Mouse (Mus musculus) adrenal gland, postnatal 25 days (tissue): ENCODE results near the gene Hoxd4. TPM values are rescaled to one million over a fixed set of nuclear protein-coding genes. Genes with fewer than 3 reads are reported as not detected.
A peak's percentile ranks its signal among the peaks of the same experiment; 100 is the strongest.

Source experiments
- DNase-seq: peaks from one replicate; pipeline ENCODE4 v3.0.0; 2021; ENCODE audit warnings: mixed read lengths
- total RNA-seq: library from RNA; stranded (reverse); gene quantifications from 2 replicates; pipeline ENCODE4 v1.2.3, GENCODE M21; 2021

Hoxd4 gene
- total RNA-seq, 1 experiment from 2014 or later, result 34.1 TPM

DNA sequence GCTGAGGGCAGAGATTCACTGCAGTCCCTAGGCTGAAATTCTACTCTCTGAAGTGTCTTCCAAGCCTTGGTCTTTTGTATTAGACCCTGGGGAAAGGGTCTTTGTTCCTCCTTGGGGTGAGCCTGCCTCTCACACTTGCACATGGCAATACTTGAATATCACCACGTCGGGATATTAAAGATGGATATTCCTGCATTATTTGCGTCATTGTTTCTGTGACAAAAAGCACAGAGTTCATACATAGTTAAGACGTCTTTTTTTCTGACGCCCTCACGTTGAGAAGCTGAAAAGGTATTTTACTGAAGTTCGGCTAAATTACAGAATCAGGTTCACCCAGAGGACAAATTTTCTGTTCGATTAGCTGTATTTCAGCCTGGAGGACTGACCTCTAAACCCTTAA, 18.6 kb downstream of the Hoxd4 start:
- no peak for DNase-seq

DNA sequence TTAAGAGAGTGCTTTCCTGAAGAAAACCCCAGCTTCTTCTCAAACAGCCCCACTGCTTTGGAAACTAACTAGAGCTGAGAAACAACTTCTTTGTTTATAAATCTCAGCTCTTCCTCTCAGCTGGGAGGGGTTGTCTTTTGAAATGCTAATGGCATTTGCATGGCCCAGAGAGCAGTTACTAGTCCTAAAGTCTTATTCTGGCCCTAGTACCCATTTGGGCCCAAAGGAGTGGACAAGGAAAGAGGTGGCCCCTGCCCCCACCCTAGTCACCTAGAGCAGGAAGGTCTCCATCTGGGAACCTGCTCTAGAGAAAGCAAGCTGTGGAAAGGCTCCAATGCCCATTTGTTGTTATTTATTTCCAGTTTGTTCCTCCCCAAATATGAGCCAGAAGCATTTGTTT, 19.3 kb downstream of the Hoxd4 start:
- no peak for DNase-seq

DNA sequence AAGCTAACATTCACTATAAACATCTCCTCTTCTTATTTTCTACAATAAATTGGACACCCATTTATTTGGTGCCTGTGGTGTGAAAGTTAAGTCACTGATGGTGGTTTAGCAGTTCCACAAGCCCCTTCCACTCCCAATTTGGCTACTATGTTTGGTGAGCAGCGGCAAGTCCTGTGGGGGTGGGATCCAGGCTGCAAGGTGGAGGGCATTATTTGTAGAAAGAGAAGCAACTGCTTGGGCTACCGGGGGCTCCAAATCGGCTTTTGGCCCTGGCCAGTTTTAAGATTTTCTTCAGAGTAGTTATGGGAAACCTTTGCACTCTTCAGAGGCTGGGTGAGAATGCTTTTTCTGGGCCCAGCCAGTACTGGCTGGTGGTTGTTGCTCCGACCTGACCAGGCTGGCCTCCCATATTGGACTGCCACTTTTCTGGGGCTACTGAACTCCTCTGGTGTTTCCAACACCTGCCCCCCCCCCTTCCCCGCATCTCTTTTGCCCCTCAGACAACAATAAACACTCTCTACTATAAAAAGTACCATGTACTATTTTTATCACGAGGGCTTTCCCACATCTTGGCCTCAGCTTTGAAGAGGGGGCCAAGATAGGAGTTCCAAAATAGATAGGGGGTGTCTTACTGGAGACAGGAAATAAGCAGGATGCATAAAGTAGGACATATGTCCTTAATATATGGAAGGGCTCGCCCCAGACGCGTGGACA, 20.2 kb downstream of the Hoxd4 start:
- DNase-seq, result no peak

DNA sequence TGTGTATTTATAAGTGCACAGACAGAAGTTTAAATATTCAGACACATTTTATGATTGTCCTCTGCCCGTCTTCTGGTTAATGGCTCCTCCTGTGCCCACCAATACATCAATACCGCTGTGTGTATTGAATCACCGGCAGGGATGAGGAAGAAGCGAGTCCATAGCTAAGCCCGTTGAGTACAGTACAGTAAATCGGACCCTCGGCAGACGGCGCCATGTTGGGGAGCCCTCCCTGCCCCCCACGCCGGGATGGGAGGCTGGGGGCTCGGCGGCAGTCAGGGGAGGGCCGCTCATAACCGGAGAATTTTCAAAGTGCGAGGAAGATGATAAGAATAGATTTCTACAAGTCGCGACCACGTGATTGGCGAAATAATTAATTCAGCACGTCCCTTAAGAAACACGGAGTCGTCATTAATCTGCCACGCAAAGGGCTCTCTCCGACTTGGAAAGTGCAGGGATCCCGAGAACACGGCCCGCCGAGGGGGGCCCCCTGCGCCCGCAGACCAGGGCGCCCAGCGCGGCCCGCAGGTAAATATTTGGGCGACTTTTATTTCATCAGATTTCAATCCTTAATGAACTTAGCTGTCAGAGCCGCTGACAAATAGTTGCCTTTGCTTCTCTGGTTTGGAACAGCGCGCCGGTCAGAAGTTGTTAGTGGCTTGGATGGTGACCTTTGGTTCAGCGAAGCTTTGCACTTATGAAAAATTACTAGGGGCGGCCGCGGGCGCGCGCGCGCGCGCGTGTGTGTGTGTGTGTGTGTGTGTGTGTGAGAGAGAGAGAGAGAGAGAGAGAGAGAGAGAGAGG, 21.0 kb downstream of the Hoxd4 start:
- no peak for DNase-seq

DNA sequence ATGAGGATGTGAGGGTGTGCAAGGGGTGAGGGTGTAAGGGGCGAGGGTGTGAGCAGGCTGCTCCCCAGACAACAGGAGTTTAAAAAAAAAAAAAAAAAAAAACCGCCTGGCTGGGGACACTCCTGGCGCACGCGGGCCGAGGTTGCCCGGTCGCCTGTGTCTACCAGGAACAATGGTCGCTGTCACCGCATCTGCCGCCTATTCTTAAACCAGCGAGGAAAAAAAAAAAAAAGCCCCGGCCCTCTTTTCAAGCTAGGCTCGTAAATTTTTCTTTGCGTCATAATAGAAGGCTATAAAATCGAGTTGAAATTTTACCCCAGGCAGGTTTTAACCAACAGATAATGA, 21.6 kb downstream of the Hoxd4 start:
- no peak for DNase-seq

DNA sequence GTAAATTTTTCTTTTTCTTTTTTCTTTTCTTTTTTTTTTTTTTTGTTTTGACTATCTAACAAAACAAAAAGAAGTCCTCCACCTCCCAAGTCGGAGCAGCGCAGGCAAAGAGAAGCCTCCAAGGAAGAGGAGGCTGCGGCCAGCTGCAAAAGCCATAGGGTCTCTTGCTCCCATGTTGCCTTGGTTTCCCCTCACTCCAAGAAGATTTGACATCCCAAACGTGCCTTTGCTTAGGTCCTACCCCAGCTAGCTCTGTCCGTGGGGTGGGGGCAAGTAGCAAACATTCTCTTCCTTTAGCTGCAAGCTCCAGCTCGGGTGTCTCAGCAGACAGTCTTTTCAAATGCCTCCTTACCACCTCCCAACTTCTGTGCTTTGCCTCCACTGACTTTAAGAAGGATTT, 22.0 kb downstream of the Hoxd4 start:
- no peak for DNase-seq

DNA sequence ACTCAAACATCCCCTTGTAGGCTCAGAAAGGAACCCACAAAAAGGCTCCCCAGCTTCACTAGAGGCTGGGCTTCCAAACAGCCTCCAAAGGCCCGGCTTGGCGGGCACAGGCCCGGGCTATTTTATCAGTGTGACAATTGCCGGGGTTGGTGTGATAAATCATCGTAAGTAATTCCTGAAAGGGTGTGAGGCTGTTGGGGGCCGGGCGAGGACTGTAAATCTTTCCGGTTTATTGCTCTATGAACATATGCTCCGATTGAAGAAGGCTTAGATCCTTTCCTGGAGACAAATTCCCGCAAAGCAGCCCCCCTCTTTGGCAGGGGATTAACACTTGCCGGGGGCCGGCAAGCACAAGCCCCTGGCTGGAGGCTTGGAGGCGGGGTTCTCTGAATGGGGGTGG, 22.7 kb downstream of the Hoxd4 start:
- DNase-seq, result no peak

DNA sequence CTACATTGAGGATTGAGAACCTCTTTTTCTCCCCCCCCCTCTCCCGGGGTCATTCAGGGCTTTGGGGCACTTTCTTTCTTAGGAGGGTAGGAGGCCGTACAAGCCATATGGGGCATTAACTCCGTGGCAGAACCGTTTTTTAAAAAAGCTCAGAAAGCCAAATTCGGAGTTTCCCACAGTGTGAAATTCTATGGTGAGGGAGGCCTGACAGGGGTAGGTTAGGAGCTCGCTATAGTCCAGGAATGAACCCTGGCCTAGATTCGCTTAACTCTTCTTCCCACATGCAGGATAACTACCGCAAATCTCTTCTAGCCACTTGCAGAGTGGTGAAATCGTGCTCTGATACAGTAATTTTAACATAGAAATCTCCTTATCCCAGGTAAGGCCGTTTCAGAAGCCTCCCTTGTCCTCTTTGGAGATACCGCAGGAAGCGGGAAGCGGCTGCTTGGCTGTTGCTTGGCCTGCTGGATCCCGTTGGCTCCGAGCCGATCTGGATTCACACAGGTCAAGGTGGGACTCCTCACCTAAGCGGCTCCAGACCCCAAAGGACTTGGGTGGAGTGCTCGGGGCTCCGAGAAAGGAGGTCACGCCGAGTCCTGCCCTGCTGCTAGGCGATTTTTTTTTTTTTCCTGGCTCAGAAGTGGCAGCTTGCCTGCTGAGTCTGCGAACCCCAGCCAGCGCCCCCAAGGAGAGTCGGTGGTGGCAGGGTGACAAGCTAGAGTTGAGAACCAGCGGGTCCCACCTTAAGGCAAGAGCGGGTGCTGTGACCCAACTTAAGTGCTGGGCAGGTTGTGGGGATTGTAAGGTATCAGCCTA, 23.5 kb downstream of the Hoxd4 start:
- no peak for DNase-seq

DNA sequence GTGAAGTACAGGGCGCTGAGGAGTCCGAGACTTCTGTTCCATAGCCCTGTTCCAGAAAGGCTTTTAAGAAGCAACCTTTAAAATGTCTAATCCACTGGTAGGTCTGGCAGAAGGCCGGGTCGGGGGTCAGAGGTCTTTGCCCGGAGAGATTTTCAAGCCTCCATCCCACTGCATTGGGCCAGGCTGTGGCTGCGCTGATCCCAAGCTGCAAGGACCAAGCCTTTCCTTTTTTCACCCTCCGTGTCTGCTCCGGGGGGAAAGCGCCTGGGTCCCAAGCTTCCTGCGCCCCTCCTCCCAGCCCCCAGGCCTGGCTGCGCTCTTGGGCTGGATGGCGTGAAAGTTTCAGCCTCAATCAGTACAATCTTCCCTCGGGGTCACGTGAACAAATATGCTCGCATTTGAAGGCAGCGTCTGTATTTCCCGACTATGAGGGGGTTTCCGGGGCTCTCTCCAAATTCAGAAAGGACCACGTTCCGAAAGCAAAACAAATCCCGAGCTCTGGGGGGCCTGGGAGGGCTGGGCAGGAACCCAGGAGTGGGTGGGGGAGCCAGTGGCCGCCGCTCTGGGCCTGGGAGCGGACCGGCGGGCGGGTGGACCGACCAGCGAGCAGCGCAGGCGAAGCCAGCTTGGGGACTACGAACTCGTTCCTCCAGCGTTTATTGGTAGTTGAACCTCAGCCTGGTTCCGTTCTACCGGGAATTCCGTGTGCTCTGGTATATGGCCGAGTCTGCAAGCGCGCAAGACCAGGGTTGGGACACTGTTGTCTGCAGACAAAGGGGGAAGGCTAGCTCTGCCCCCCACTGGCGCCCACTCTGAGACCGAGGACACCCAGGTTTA, 24.3 kb downstream of the Hoxd4 start:
- DNase-seq, result no peak

DNA sequence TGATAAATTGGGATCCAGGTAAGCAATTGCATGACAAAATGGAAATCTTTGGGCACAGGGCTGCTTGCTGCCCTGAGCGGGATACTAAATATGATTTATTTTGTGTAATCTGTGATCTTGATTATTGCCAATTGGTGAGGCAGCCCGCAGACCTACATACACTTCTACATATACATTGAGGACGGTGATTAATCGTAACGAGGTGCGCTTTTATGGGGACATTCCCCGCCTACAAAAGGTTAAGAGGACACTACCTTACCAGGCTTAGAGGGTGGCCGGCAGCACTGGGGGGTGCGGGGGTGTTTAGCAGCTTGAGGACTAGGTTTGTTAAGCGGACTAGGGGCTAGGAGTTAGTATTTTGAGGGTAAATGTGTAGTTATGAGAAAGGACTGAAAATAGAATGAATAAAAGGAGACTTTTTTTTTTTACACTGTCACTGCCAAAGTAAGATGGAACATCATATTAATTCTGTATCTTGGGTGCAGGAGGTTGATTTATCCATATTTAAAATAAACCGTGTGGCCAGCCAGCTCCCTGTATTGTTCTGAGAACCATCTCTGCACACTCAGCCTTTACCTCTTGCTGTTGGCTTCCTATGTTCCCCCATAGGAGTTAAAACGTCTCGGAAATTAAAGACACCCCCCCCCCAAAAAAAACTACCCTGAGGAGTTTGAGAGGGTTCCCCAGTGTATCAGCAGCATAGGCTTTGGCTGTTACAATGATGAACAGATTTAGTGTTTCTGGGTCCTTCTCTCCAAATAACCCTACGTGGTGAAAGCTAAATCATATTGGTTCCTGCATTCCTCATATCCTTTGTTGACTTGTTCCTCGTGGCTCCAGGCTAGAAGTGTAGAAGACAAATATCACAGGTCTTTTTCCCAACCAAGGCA, 25.2 kb downstream of the Hoxd4 start:
- no peak for DNase-seq

DNA sequence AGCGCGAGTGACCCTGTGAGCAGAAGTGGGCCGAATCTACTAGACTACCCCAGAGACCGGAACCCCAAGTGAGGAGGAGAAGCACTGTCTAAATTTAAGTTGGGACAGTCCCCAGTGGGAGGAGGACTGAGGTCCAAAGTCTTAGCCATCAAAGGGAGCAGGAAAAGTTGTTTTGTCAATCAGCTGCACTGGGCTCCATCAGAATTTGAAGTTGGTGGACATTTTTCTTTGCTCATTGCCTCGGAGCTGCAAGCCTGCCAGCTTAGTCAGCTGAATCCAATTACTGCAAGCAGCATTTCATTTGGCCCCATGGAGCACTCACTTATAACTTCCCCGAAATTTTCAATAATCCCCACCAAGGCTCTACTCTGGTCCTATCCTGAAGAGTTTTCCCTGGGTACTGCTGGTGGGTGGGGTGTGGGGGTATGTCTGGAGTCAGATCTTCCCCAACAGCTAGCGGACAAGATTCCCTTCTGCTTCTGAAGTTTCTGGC, 25.9 kb downstream of the Hoxd4 start:
- no peak for DNase-seq

DNA sequence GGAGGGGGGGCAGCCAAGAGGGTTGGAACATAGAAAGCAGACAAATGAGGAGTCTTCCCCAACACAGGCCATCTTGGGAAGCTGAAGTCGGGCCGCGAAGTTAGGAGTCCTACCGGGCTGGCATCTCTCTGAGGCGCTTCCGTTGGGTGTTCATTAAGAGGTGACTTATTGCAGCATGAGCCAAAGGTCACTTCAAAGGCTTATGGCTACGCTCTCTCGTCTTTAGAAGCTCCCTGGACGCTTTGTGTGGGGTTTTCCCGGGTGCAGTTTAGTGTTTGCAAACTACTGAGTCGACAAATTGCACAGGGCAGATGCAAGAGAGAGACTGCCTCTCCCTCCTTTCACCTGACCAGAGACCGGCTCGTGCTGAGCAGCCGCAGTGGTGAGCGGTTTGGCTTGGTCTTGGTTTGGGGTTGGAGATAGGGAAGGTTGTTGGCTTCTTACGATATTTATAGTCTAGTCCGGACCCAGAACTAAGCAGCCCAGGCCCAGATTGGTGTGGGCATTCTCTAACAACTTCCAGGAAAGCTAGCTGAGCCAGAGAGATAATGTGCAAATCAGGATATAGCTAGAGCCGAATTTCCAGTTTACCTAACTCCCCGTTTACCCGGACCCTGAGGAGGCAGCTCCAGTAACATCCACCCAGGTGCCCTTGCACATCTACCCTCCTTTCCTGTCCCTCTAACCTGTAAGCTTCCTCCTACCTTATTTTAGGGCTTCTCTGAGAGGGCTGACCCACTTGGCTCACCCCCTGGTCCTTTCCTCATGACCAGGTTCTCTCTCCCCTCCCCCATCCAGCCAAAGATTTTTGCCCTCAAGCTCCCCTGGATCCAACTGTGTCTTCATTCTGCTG, 27.1 kb downstream of the Hoxd4 start:
- no peak for DNase-seq

DNA sequence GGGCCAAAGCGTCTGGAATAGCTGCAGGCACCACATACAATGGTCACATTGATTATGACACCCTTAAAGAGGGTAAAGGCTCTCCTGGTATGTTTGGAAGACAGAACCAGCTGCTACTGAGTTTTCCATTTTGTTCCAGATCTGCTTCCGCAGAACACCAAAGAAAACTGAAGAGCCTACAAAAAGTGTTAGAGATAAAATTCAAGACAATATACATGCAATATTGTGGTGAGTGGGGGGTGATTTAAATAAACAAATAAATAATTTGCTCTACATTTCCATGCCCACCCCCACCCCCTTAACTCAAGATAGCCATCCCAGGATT, 27.7 kb downstream of the Hoxd4 start:
- no peak for DNase-seq

DNA sequence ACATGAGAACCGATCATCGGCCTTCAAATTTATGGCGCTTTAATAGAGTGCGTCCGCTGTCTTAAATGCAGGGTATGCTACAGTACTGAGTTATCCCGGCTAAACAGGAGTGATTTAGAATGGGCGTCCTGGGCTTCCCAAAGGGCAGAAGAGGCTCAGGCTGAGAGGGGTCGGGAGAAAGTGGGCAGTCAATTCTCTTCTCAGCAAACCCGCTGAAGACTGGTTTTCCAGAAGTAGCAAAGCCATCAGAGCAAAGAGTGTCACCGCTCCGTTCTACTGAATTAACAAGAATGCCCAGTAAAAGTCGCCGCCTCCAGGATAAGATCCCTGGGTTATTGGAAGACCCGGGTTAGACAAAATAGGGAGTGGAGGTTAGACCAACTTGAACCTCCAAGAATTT, 28.1 kb downstream of the Hoxd4 start:
- DNase-seq, result no peak

DNA sequence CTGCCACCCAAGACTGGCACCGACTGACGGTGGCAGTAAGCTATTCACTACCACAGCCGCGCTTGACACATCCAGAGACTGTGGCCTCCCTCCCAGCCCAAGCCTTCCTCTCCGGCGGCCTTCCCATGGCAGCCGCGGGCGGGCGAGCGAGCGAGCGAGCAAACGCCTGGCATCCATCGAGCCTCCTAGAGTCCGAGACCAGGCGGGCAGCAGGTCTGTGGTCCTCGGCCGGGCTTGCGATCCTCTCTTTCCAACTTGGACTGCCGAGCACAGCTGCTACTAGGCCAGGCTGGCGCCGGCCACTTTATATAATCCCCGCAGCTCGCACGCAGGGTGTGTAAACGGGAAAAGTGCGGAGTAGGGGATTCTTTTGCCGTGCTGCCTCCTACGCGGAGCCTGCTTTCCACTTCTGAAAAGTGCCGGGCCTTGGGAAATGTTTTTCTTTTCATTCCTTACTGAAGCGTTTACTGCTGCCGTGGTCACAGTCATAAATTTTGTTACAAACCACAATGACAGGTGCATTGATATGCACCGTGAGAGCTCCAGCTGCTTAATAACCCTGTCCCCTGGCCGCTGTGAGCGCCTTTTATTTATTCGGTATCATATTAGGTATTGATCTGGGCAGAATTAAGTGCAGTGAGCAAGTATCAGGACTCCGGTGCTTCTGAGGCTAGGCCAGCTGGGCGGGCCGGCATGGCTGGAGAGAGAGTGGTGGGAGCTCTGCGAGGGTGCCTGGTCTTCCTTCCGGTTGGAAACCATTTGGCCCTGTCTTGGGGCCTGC, 28.8 kb downstream of the Hoxd4 start:
- peak; percentile 17 for DNase-seq

DNA sequence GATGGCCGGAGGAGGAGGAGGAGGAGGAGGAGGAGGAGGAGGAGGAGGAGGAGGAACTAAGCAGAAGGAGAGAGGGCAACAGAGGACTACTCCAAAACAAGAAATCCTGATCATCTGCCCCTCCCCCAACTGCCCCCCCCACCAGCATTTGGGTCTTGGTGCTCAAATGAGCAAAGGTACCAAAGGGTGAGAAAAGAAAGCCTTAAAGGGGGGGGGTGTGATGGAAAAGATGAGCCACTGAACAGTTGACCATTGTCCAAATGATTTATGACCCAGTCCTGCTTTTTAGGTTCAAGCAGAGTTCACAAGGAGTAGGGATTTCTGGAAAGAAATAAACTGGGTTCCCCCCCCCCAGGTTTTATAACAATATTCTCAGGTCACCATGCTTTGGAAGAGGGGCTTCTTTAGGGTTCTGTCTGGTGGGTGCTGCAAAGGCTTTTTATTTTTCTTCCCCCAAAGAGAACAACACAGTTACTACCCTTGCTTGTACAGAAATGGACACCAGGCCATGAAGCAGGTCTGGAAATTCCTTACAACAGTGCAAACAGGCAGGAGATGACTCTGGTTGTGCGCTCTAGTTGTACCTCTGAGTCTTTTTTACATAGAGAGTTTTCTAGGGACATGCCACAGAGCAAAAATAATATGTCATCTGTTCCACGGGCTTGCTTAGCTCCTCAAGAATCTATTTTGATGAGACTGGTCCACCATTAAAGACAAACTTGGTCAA, 29.7 kb downstream of the Hoxd4 start:
- no peak for DNase-seq

DNA sequence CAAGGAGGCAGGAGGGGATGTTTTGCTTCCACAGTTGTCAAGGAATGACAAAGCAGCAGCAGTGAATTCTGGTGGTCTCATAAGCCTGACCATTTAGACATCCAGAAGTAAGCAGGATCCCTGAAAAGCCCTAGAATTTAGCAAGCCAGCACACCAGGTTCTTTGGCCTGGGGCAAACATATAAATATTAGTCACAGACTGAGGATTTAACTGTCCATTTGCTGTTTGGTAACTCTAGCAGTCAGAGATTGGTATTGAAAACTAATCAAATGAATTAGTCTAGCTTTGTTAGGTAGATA, 30.2 kb downstream of the Hoxd4 start:
- no peak for DNase-seq

DNA sequence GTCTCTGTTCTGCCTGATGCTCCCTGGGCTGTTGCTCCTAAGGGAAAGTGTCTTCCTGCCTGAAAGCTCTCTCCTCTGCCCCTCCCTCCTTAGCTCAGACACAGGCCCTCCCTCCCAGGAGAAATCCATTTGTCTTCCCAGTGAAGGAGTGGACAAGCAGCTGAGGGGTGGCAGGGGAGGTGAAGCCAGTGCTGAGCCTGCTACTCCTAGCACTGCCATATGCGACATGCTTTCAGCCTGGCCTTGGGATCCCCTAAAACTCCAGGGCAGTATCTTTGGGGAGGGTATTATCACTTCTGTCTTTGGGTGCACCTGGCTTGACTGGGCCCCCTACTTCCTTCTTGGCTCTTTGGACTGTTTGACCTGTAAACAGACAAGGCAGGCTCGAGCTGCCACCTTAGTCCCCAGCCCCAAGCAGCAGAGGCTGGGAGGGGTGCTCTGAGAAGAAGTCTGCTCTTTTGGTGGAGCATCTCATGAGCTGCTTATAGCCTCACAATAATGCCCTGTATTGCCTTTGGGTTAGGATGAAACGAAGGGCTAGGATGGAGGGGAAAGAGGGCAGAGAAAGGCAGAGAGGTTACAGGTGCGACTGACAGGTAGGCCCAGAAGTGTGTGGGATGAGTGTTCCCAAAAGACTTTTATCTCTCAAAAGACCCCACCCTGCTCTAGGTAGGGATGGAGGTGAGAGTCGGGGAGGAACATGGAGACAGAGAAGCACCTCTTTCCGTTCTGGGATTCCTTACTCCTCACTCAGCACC, 34.0 kb downstream of the Hoxd4 start:
- no peak for DNase-seq
